Mouse (Mus musculus) embryonic facial prominence, embryonic 11.5 days (tissue): Measurements from ENCODE around the gene Zdhhc14. TPM values are rescaled to one million over a fixed set of nuclear protein-coding genes. Genes with fewer than 3 reads are reported as not detected.

Experiments used
- ATAC-seq: fragments of 200-750 bp; cut with Nextera tagmentation; replicated peaks from 2 replicates; pipeline ENCODE4 v1.8.0; 2017; ENCODE audit warnings: low read depth; ENCODE audit not compliant: insufficient number of reproducible peaks, low FRiP score, low TSS enrichment
- DNase-seq: peaks from one replicate; pipeline ENCODE4 v3.0.0-alpha.2; 2015; ENCODE audit warnings: low spot score
- H3K27ac ChIP-seq: fragments of 300-500 bp; sonication (generic); replicated peaks from 2 replicates; pipeline ENCODE4 v1.5.1; 2014; ENCODE audit warnings: mild to moderate bottlenecking, low read depth, low read length, control low read depth
- H3K27me3 ChIP-seq: fragments of 300-500 bp; sonication (generic); 2 replicates; pipeline ENCODE4 v1.6.1; 2014; ENCODE audit warnings: mild to moderate bottlenecking, low read length, moderate library complexity, mixed read lengths; ENCODE audit not compliant: control insufficient read depth, insufficient read depth
- H3K36me3 ChIP-seq: fragments of 300-500 bp; sonication (generic); replicated peaks from 2 replicates; pipeline ENCODE4 v1.6.1; 2014; ENCODE audit warnings: low read depth, mild to moderate bottlenecking, low read length, moderate library complexity, mixed read lengths; ENCODE audit not compliant: control insufficient read depth, insufficient read depth
- H3K4me1 ChIP-seq: fragments of 300-500 bp; sonication (generic); 2 replicates; pipeline ENCODE4 v1.6.1; 2014; ENCODE audit warnings: low read length, mixed read lengths; ENCODE audit not compliant: control insufficient read depth, insufficient read depth
- H3K4me2 ChIP-seq: fragments of 300-500 bp; sonication (generic); 2 replicates; pipeline ENCODE4 v1.6.1; 2014; ENCODE audit warnings: low read depth, mild to moderate bottlenecking, control low read depth, low read length, moderate library complexity
- H3K4me3 ChIP-seq: fragments of 300-500 bp; sonication (generic); 2 replicates; pipeline ENCODE4 v1.5.1; 2014; ENCODE audit warnings: low read depth, low read length, control low read depth
- H3K9ac ChIP-seq: fragments of 300-500 bp; sonication (generic); replicated peaks from 2 replicates; pipeline ENCODE4 v1.6.1; 2014; ENCODE audit warnings: mild to moderate bottlenecking, control low read depth, low read length
- H3K9me3 ChIP-seq: fragments of 300-500 bp; sonication (generic); replicated peaks from 2 replicates; pipeline ENCODE4 v1.6.1; 2016; ENCODE audit warnings: mild to moderate bottlenecking, low read length, inconsistent platforms, mixed read lengths; ENCODE audit not compliant: control insufficient read depth
- WGBS: fragments of 180-500 bp; shearing (Covaris S2); extraction: QIAGEN DNeasy Blood & Tissue Kit; methylation state at CpG from one replicate; pipeline ENCODE4 v1.1.7; 2014; 5-methylcytosine and 5-hydroxymethylcytosine counted together
- polyA plus RNA-seq: library from polyadenylated mRNA; unstranded; fragments of >200 nt; fragmentation: Nextera tagmentation; extraction: Ambion mirVana; gene quantifications from 2 replicates; pipeline ENCODE4 v1.2.1, GENCODE M21; 2014

Gene Zdhhc14
- polyA plus RNA-seq, 1 experiment from 2014 or later: 2.0 TPM

DNA sequence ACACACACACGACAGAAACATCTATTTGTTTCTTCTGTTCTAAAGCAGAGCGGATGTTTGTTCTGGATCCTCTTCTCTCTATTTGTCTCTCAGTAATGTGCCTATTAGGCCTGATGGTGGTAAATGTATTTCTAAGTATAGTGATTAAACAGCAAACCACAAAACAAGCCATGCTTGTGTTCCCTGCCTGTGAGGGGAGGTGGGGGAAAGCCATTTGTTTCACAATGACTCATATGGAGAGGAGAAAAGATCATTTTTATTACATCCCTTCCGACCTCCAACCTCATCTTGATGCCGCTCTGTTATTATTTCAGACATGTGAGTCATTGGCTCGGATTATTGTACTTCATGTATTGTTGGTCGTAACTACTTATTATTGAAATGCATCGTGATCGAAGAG lies 149.1 kb downstream of the Zdhhc14 start:
- DNase-seq (no peak), ATAC-seq (no peak)
- H3K36me3 ChIP-seq: no peaks in the 10 kb centered on the region
- no peak overlapping the region for H3K27ac ChIP-seq
- H3K9me3 ChIP-seq: no peaks in the 10 kb centered on the region
- no peaks in the 10 kb centered on the region for H3K4me1 ChIP-seq
- no peaks in the 10 kb centered on the region for H3K27me3 ChIP-seq
- no peak overlapping the region for H3K4me2 ChIP-seq
- no peak overlapping the region for H3K9ac ChIP-seq
- H3K4me3 ChIP-seq: no peak overlapping the region
- WGBS: 89% methylated on average over 8 of the region's 8 CpGs

DNA sequence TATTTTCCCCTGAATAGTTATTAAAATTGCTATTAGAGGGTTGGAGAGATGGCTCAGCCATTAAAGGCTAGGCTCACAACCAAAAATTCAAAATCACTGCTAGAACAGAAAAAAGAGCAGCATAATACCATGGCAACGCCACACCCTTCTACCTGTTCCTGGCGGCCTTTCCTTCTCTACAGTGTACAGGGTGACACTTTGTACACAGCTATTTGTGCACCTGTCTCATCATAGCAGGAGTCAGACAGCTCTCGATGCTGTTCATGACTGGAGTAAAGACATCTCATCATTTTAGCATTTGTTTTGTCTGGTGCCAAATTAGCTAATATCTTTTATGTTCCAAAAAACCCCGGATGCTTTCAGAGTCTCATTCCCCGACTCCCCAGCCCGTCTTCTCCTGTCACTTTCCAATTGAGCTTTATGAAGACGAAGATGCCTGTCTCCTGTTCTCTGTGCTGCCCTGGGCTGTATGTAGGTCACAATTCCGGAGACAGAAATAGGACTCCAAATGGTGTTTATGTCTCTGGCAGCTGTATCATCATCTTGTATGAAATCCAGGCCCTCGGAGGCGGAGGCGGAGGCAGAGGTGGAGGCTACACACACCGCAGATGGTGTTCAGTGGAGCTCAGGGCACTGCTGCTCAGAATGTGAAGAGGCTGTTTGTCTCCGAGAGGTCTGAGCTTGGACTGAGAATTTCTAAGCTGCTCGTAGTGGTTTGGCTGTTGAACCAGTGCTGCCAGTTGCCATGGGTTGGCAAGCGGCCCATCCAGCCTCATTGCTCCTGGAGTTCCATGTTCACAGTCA lies 150.8 kb downstream of the Zdhhc14 start:
- Histone ChIP-seq H3K4me2 (no peak overlapping the region), H3K27ac (no peak overlapping the region), H3K4me1 (no peaks in the 10 kb centered on the region), H3K9ac (no peak overlapping the region), H3K9me3 (no peaks in the 10 kb centered on the region), H3K36me3 (no peaks in the 10 kb centered on the region), H3K27me3 (no peaks in the 10 kb centered on the region), H3K4me3 (no peak overlapping the region)
- no peak for DNase-seq
- ATAC-seq: no peak
- 81% methylated on average over 15 of the region's 15 CpGs for WGBS

DNA sequence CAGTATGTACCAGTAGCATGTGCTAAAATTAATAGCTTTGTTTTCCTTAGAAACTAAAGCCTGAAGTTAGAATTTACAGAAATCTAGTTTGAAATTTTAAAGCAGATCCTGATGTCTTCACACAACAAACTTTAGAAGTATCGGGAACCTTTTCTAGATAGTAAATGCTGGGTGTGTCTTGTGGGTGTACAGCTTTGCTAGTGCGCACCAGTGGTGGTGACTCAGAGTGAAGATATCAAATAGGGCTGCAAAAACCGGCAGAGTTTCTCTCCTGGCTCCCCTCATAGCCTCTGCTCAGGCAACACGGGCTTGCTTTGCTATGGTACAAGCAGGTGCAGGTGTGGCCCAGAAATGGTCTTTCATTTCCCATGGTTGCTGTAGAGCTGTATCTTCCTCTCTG lies 157.8 kb downstream of the Zdhhc14 start:
- no peak overlapping the region for H3K4me3 ChIP-seq
- H3K4me1 ChIP-seq: no peaks in the 10 kb centered on the region
- no peak overlapping the region for H3K9ac ChIP-seq
- H3K9me3 ChIP-seq: no peaks in the 10 kb centered on the region
- DNase-seq (no peak), ATAC-seq (no peak)
- H3K27ac ChIP-seq: no peak overlapping the region
- H3K27me3 ChIP-seq: no peaks in the 10 kb centered on the region
- 83% methylated on average over 4 of the region's 4 CpGs for WGBS
- H3K4me2 ChIP-seq: no peak overlapping the region
- no peaks in the 10 kb centered on the region for H3K36me3 ChIP-seq

DNA sequence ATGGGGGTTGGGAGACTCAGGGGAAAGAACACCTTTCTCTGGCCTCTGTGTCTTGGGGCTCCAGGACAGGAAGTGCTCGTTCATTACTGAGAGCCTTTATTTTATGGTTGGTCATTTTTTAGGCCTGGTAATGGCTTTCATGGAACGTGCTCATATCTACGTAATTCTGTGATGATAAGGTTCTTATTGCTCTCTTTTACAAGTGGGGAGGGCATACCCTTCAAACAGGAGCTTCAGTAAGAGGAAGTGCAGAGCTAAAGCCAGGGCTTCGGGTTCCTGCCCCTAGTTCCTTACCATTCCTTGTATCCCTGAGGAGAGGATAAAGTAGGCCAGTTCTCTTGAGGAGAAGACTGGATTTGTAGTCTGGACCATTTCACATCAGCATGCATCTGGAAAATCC lies 158.3 kb downstream of the Zdhhc14 start:
- 78% methylated on average over 4 of the region's 4 CpGs for WGBS

DNA sequence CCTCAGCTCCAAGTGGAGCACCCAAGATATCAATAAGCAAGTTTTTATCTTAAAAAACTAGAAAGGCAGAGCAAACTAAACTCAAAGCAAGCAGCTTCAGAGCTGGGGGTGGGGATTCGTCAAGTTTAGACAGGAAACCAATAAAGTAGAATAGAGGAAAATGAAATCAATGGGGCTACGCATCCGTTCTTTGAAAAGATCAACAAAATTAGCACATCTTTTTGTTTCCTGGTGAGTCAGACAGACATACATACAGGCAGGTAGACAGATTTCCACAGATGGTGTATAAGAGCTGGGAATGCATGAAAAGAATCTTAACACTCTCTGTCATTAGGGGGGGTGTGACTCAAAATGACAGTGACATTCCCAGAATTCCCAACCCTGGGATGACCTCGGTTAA lies 159.2 kb downstream of the Zdhhc14 start:
- 84% methylated on average over 4 of the region's 4 CpGs for WGBS

More for the DNA sequence above, 158.3 kb downstream of the Zdhhc14 start:
- ATAC-seq (no peak), DNase-seq (no peak)
- H3K4me2 ChIP-seq: no peak overlapping the region
- no peak overlapping the region for H3K4me3 ChIP-seq
- no peaks in the 10 kb centered on the region for H3K4me1 ChIP-seq
- no peaks in the 10 kb centered on the region for H3K9me3 ChIP-seq
- no peaks in the 10 kb centered on the region for H3K36me3 ChIP-seq
- H3K9ac ChIP-seq: no peak overlapping the region
- no peaks in the 10 kb centered on the region for H3K27me3 ChIP-seq
- H3K27ac ChIP-seq: no peak overlapping the region

DNA sequence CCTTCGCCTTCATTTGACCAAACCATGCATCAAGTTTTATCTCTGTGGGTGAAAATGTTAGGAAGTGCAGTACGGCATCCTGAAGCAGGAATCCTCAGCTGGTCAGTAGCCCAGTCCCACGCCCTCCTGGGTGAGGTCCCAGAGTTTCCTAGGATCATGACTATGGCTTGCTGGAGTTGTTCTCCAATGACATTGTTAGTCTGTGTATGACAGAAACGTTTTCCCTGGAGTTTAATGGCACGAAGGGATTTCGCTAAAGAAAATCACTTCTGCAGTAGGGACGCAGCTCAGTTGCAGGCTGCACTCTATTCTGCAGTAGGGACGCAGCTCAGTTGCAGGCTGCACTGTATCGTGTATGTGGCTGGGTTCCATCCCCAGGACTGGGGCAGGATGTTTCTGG lies 161.6 kb downstream of the Zdhhc14 start:
- Histone ChIP-seq H3K4me3 (no peak overlapping the region), H3K27me3 (no peaks in the 10 kb centered on the region), H3K9me3 (no peaks in the 10 kb centered on the region), H3K4me2 (no peak overlapping the region), H3K9ac (no peak overlapping the region), H3K4me1 (no peaks in the 10 kb centered on the region), H3K27ac (no peak overlapping the region), H3K36me3 (no peaks in the 10 kb centered on the region)
- ATAC-seq (no peak), DNase-seq (no peak)
- 82% methylated on average over 9 of the region's 9 CpGs for WGBS

More for the DNA sequence above, 159.2 kb downstream of the Zdhhc14 start:
- no peak for DNase-seq
- H3K36me3 ChIP-seq: no peaks in the 10 kb centered on the region
- no peaks in the 10 kb centered on the region for H3K4me1 ChIP-seq
- no peaks in the 10 kb centered on the region for H3K9me3 ChIP-seq
- no peak overlapping the region for H3K4me2 ChIP-seq
- H3K27me3 ChIP-seq: no peaks in the 10 kb centered on the region
- H3K9ac ChIP-seq: no peak overlapping the region
- no peak overlapping the region for H3K27ac ChIP-seq
- H3K4me3 ChIP-seq: no peak overlapping the region
- no peak for ATAC-seq

DNA sequence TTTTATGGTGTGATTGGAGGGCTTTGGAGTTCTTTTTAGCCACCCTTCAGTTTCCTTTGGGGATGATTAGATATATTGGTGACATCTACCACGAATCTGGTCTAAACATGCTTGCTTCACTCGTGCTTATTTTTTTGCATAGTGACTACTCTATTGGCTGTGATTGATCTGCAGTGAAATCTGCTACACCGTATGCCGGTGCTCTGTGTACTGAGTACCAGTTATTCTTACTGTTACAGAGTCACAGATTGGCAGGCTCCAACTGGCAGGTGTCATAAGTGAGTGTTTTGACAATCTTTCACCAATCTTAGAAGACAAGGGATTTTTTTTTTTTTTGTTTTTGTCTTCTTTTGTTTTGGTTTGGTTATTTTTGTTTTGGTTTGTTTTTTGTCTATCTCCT lies 163.2 kb downstream of the Zdhhc14 start:
- Histone ChIP-seq H3K4me2 (no peak overlapping the region), H3K36me3 (no peaks in the 10 kb centered on the region), H3K27me3 (no peaks in the 10 kb centered on the region), H3K27ac (no peak overlapping the region), H3K4me1 (no peaks in the 10 kb centered on the region), H3K4me3 (no peak overlapping the region), H3K9ac (no peak overlapping the region), H3K9me3 (no peaks in the 10 kb centered on the region)
- ATAC-seq: no peak
- no peak for DNase-seq
- WGBS: 89% methylated on average over 4 of the region's 4 CpGs

DNA sequence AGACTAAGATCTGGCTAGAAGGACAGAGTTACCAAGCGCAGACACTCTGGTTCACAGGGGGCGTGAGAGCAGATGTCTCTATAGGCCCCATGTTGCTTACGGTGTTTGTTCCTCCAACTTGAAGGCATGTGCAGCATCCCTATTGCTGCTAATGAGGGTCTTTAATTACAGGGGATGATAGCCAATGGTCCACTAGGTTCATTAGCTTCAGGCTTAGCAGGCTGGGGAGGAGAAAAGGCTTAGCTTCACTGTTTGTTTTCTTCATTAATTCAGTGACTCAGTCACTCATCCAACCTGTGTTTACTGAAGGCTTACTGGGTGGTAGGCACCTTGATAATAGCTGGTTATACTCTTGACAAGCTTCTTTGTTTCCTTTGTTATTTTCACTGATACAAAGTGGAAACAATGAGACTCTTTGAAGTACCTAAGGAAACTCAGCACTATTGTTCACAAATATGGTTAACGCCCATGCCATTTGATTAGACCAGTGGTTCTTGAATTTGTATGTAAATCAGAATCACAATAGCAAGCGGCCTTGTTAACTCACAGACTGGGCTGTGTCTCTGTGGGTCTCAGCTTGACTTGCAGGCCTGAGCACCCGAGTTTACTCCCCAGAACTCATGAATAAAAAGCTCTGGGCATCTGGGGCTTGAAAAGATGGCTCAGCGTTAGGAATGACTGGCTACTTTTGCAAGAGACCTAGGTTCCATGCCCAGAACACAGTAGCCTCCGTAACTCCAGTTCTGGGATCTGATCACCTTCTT lies 168.1 kb downstream of the Zdhhc14 start:
- 46% methylated on average over 8 of the region's 8 CpGs for WGBS
- no peak overlapping the region for H3K27ac ChIP-seq
- H3K27me3 ChIP-seq: no peaks in the 10 kb centered on the region
- ATAC-seq: no peak
- DNase-seq: no peak
- H3K4me3 ChIP-seq: no peak overlapping the region
- no peaks in the 10 kb centered on the region for H3K9me3 ChIP-seq
- H3K4me1 ChIP-seq: no peaks in the 10 kb centered on the region
- H3K36me3 ChIP-seq: no peaks in the 10 kb centered on the region
- H3K4me2 ChIP-seq: no peak overlapping the region
- no peak overlapping the region for H3K9ac ChIP-seq
